Mouse (Mus musculus): ENCODE measurements around the gene Heatr3.

DNA sequence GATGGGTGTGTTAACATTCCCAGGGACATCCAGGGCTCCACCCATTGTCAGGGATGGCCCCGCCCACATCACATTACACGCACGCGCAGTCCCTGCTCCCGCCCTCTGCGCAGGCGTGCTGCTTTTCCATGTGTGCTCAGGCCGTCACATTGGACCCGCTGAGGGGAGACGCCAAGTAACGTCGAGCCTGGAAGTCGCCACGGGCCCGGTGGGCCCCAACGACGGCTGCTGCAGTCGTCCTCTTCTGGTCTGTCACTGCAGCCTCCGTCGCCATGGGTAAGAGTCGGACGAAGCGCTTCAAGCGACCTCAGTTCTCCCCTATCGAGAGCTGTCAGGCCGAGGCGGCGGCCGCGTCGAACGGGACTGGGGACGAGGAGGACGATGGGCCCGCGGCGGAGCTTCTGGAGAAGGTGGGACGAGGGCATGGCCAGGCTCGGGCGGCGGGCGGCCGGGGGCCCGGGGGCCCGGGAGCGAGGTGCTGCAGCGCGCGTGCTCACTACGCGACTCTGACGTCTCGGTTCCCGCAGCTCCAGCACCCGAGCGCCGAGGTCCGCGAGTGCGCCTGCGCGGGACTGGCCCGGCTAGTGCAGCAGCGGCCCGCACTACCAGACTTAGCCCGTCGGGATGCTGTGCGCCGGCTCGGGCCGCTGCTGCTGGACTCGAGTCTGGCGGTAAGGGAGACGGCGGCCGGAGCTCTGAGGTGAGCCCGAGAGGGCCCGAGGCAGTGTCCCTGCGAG is at the start of gene Heatr3:
- TF ChIP-seq CTCF (conservative IDR thresholded peaks at IDR 0.05; ENCODE audit: low read length), result no peak
- TF ChIP-seq NANOG (IDR thresholded peaks at IDR 0.05; ENCODE audit: borderline replicate concordance, low read length), result no peak
- TF ChIP-seq POU5F1 (IDR thresholded peaks at IDR 0.05; ENCODE audit: borderline replicate concordance, low read length), result no peak
